Mouse (Mus musculus): ENCODE measurements around the gene Tnfrsf14. TPM values are rescaled to one million over a fixed set of nuclear protein-coding genes. Genes with fewer than 3 reads are reported as not detected.

Tnfrsf14 gene
- polyA plus RNA-seq, 1 experiment from 2014 or later = 2.9 TPM

DNA sequence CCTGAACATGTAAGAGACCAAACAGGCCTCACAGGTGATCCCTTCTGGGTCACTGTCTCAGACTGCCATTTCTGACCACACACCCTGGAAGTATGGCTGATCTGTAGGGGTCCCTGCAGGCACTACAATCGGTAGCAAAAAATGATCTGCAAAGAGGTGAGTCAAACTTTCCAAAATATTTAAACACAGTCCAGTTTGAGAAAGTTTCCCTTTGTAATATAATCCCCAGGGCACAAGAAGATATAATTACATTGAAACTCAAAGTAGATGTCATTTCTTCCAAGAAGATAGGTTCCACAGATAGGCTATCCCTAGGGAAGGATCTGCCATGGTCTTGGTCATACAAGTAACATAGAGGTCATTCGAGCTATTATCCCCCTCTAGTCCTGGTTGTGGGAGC lies 26.0 kb downstream of the Tnfrsf14 start:
- H3K9me3 ChIP-seq (ENCODE audit: control insufficient read depth, low read depth, low read length) = no peaks in the 10 kb centered on the region
- H3K27me3 ChIP-seq (ENCODE audit: control insufficient read depth, insufficient read depth, low read length) = no peaks in the 10 kb centered on the region
- H3K36me3 ChIP-seq (ENCODE audit: control insufficient read depth, insufficient read depth, low read length) = no peaks in the 10 kb centered on the region
- peaks cover 12% of the 10 kb centered on the region; the same call in 1 of the 2 replicates for H3K4me1 ChIP-seq (ENCODE audit: control insufficient read depth, insufficient read depth, low read length)
- no peak overlapping the region for H3K27ac ChIP-seq (ENCODE audit: low read length)
- no peak overlapping the region for H3K9ac ChIP-seq (replicated peaks; ENCODE audit: low read depth, low read length)
- no peak overlapping the region for H3K4me3 ChIP-seq (ENCODE audit: low read depth, low read length)
- 92% methylated on average over 2 of the region's 2 CpGs for WGBS
- H3K4me2 ChIP-seq (replicated peaks; ENCODE audit: low read depth, low read length) = no peak overlapping the region
- ATAC-seq (ENCODE audit: insufficient number of reproducible peaks, insufficient read depth, low FRiP score, low read depth) = no peak

DNA sequence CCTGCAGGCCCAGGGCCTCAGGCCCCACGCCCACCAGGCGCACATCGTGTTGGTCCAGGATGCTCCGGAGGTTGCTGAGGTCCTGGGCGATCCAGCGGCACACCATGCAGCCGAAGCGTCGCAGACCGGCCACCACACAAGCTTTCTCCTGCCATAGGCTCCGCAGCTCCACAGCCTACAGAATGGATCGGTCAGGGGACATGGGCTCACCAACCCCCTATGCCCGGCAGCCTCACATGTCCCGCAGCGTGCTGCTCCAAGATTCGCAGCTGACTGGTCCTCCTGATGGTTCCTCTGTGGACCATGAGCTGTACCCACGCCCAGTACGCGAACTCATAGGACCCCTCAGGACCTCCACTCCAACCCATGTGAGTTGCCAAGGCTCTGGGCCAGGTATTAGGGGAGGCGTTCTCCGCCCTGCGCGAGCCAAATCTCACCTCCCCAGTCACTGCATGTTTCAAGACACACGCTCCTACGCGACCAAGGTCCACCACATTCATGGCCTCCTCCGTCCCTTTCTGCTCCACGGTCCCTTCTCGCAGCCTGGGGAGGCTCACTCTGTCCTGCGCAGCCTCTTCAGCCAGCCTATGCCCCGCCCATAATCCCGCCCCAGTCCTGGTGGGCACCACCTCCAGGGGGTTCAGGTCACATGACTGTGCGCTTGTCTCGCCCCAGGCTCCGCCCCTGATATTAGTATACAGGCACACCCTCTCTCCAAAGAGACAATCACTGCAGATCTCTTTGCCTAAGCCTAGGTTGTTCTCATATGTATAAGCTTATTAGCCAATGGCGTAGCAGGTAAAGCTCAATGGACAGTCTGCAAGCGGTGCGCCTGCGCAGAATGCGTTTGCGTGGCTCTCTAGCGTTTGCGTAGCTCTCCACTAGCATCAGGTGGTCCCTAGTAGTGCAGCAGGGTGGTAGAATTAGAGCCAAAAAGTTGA lies 29.6 kb downstream of the Tnfrsf14 start, which contains the start of gene Fam213b:
Fam213b (minus strand) TSS at position 630 of the 941 bp plus-strand sequence.
- H3K9ac ChIP-seq (replicated peaks; ENCODE audit: low read depth, low read length) = peak within 1 kb of the TSS; percentile 32
- H3K4me1 ChIP-seq (ENCODE audit: control insufficient read depth, insufficient read depth, low read length) = peaks cover 12% of the 10 kb centered on the region; the same call in 1 of the 2 replicates
- H3K27me3 ChIP-seq (ENCODE audit: control insufficient read depth, insufficient read depth, low read length) = no peaks in the 10 kb centered on the region
- H3K4me2 ChIP-seq (replicated peaks; ENCODE audit: low read depth, low read length) = peak within 1 kb of the TSS; percentile 97
- peak; percentile 98 for ATAC-seq (ENCODE audit: insufficient number of reproducible peaks, insufficient read depth, low FRiP score, low read depth)
- no peaks in the 10 kb centered on the region for H3K9me3 ChIP-seq (ENCODE audit: control insufficient read depth, low read depth, low read length)
- WGBS = 2% methylated on average over 43 of the region's 43 CpGs
- peak within 1 kb of the TSS; percentile 50 for H3K4me3 ChIP-seq (ENCODE audit: low read depth, low read length)
- H3K36me3 ChIP-seq (ENCODE audit: control insufficient read depth, insufficient read depth, low read length) = no peaks in the 10 kb centered on the region
- peak within 1 kb of the TSS; percentile 62; the same call in 1 of the 2 replicates for H3K27ac ChIP-seq (ENCODE audit: low read length)

DNA sequence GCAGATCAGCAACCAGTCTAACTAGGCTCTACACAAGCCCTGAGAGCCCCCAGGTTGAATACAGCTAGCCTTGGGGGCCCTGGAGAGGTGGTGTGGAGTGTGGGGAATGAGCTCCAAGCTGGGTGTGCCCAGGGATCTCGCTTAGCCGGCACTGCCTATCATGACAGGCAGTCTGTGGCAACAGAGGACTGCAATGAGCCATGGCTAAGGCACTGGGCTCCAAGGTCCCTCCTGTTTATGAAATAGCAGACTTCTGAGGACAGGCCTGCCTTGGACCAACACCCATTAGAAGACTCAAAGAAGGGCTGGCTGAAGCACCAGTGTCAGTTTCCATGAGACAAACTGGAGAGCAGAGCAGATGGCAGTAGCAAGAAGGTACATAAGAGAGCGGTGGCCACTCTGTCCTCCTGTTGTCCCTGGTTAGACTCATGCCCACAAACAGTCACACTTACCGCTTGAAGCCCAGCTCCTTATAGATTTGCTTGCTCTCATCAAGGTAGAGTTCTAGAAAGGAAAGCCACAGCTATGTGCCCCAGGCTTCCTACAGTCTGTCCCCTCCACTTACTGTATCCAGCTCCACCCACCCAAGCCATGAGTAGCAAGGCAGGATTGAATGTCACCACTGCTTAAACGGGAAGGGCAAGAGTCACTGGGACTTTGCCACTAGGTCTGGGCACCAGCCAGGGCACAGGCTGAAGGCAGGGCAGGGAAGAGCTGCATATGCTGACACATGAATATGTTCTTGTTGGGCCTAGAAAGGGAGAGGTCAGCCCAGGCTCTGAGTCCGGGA lies 30.5 kb downstream of the Tnfrsf14 start:
- H3K4me1 ChIP-seq (ENCODE audit: control insufficient read depth, insufficient read depth, low read length) = peaks cover 12% of the 10 kb centered on the region; the same call in 1 of the 2 replicates
- peak overlapping the region; percentile 50 for H3K4me3 ChIP-seq (ENCODE audit: low read depth, low read length)
- H3K9me3 ChIP-seq (ENCODE audit: control insufficient read depth, low read depth, low read length) = no peaks in the 10 kb centered on the region
- no peak for ATAC-seq (ENCODE audit: insufficient number of reproducible peaks, insufficient read depth, low FRiP score, low read depth)
- H3K27me3 ChIP-seq (ENCODE audit: control insufficient read depth, insufficient read depth, low read length) = no peaks in the 10 kb centered on the region
- H3K4me2 ChIP-seq (replicated peaks; ENCODE audit: low read depth, low read length) = peak overlapping the region; percentile 97
- no peaks in the 10 kb centered on the region for H3K36me3 ChIP-seq (ENCODE audit: control insufficient read depth, insufficient read depth, low read length)
- H3K27ac ChIP-seq (ENCODE audit: low read length) = no peak overlapping the region
- H3K9ac ChIP-seq (replicated peaks; ENCODE audit: low read depth, low read length) = peak overlapping the region; percentile 32; the same call in 1 of the 2 replicates
- 57% methylated on average over 6 of the region's 6 CpGs for WGBS

DNA sequence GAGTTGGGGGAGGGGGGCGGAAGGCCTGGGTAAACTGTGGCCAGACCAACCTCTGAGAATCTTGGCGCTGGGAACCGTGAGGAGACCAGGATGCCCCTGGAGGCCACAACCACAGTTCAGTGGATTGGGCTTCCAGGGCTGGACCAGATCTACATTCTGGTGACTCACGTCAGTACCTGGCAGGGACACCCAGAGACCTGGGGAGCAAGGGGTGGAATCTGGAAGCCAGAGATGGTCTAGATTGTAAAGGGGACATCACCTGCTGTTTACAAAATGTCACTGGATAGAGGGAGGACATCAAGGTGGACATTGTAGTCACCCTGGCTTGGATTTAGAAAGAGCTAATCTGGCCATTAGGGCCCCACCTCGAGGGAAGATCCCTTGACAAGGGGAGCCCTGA lies 32.8 kb downstream of the Tnfrsf14 start:
- WGBS = 59% methylated on average over 5 of the region's 5 CpGs
- Histone ChIP-seq H3K9me3 (ENCODE audit: control insufficient read depth, low read depth, low read length) (no peaks in the 10 kb centered on the region), H3K4me1 (ENCODE audit: control insufficient read depth, insufficient read depth, low read length) (peaks cover 12% of the 10 kb centered on the region; the same call in 1 of the 2 replicates), H3K4me3 (ENCODE audit: low read depth, low read length) (no peak overlapping the region), H3K27ac (ENCODE audit: low read length) (no peak overlapping the region), H3K9ac (replicated peaks; ENCODE audit: low read depth, low read length) (no peak overlapping the region), H3K36me3 (ENCODE audit: control insufficient read depth, insufficient read depth, low read length) (no peaks in the 10 kb centered on the region), H3K27me3 (ENCODE audit: control insufficient read depth, insufficient read depth, low read length) (no peaks in the 10 kb centered on the region), H3K4me2 (replicated peaks; ENCODE audit: low read depth, low read length) (no peak overlapping the region)
- ATAC-seq (ENCODE audit: insufficient number of reproducible peaks, insufficient read depth, low FRiP score, low read depth) = no peak

DNA sequence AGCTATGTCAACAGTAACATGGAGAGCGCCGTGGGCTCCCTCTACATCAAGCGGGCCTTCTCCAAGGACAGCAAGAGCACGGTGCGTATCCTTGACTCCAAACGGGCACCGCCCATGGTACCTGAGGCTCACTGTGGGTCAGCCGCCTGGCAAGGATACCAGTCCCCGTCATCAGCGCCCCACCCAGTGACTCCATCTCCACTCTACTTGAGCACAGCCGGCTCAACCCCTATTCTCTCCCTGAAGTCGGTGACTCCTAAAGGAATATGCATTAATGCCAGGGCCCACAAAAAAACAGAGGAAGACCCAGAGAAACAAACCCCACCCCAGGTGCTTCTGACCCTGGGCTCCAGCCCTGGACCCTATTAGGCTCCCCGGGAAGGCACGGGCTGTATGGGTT lies 37.5 kb downstream of the Tnfrsf14 start:
- Histone ChIP-seq H3K27ac (ENCODE audit: low read length) (no peak overlapping the region), H3K4me3 (ENCODE audit: low read depth, low read length) (no peak overlapping the region), H3K27me3 (ENCODE audit: control insufficient read depth, insufficient read depth, low read length) (no peaks in the 10 kb centered on the region), H3K4me2 (replicated peaks; ENCODE audit: low read depth, low read length) (no peak overlapping the region), H3K4me1 (ENCODE audit: control insufficient read depth, insufficient read depth, low read length) (no peaks in the 10 kb centered on the region), H3K9ac (replicated peaks; ENCODE audit: low read depth, low read length) (no peak overlapping the region), H3K36me3 (ENCODE audit: control insufficient read depth, insufficient read depth, low read length) (no peaks in the 10 kb centered on the region), H3K9me3 (ENCODE audit: control insufficient read depth, low read depth, low read length) (no peaks in the 10 kb centered on the region)
- WGBS = 78% methylated on average over 14 of the region's 14 CpGs
- no peak for ATAC-seq (ENCODE audit: insufficient number of reproducible peaks, insufficient read depth, low FRiP score, low read depth)

DNA sequence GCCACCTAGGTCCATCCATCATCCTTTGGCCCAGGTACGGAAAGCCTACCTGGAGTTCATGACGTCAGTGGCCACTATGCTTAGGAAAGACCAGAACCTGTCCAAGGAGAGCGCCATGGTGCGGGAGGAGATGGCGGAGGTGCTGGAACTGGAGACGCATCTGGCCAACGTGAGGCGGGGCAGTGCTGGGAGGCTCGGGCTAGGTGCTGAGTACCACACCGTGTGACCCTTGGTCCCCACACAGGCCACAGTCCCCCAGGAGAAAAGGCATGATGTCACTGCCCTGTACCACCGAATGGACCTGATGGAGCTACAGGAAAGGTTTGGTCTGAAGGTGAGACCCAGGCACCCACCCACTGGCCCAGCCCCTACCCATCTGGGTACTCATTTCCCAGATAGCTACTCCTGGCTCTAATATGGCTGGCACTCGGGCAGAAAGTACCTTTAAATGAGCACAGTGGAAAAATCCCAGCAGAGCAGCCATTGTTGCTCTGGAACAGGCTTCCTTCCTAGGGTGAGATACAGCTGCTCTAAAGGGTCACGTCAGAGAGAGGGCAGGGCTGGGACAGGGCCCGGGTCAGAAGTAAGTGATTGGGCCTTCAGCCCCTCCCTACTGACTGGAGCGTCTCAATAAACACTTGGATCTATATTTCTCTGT lies 40.6 kb downstream of the Tnfrsf14 start:
- Histone ChIP-seq H3K4me2 (replicated peaks; ENCODE audit: low read depth, low read length) (no peak overlapping the region), H3K36me3 (ENCODE audit: control insufficient read depth, insufficient read depth, low read length) (no peaks in the 10 kb centered on the region), H3K9me3 (ENCODE audit: control insufficient read depth, low read depth, low read length) (no peaks in the 10 kb centered on the region), H3K27me3 (ENCODE audit: control insufficient read depth, insufficient read depth, low read length) (no peaks in the 10 kb centered on the region), H3K27ac (ENCODE audit: low read length) (no peak overlapping the region), H3K4me1 (ENCODE audit: control insufficient read depth, insufficient read depth, low read length) (no peaks in the 10 kb centered on the region), H3K4me3 (ENCODE audit: low read depth, low read length) (no peak overlapping the region), H3K9ac (replicated peaks; ENCODE audit: low read depth, low read length) (no peak overlapping the region)
- ATAC-seq (ENCODE audit: insufficient number of reproducible peaks, insufficient read depth, low FRiP score, low read depth) = no peak
- 71% methylated on average over 15 of the region's 15 CpGs for WGBS

DNA sequence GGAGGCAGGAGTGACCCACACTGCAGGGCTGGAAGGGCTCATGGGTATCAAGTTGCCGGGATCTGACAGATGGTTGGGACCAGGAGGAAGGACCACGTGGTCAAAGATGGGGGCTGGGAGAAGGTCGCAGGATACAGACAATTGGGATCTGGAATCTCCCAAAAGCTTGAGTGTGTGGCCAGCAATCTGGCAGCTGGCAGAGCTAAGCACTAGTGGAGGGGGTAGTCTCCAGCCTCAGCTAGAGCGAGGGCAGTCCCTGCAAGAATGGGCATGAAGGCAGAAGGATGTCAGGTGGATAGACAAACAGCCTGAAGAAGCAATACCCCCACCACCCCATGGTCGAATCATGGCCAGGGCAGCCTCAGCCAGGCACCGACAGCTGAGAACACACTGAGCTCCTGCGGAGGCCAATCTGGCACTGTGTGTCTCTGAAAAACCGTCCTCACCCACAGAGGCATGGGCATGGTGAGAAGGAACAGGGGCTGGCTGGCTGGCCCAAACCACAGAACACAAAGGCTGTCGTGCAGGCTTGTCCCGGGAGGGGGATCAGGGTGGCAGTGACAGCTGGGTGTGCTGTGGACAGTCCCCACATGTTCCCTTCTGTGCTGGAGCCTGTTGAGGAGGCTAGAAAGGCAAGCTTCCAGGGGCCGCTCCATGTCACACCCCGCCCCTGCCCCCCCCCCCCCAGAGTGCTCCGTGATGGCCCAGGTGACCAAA lies 41.3 kb downstream of the Tnfrsf14 start:
- H3K36me3 ChIP-seq (ENCODE audit: control insufficient read depth, insufficient read depth, low read length) = no peaks in the 10 kb centered on the region
- no peaks in the 10 kb centered on the region for H3K27me3 ChIP-seq (ENCODE audit: control insufficient read depth, insufficient read depth, low read length)
- H3K27ac ChIP-seq (ENCODE audit: low read length) = no peak overlapping the region
- no peak for ATAC-seq (ENCODE audit: insufficient number of reproducible peaks, insufficient read depth, low FRiP score, low read depth)
- H3K4me1 ChIP-seq (ENCODE audit: control insufficient read depth, insufficient read depth, low read length) = no peaks in the 10 kb centered on the region
- 61% methylated on average over 13 of the region's 13 CpGs for WGBS
- H3K4me3 ChIP-seq (ENCODE audit: low read depth, low read length) = no peak overlapping the region
- no peak overlapping the region for H3K9ac ChIP-seq (replicated peaks; ENCODE audit: low read depth, low read length)
- H3K4me2 ChIP-seq (replicated peaks; ENCODE audit: low read depth, low read length) = no peak overlapping the region
- H3K9me3 ChIP-seq (ENCODE audit: control insufficient read depth, low read depth, low read length) = no peaks in the 10 kb centered on the region
